Mouse (Mus musculus): ENCODE results near the gene Cables2. TPM values are rescaled to one million over a fixed set of nuclear protein-coding genes. Genes with fewer than 3 reads are reported as not detected.

Cables2 gene
- total RNA-seq, 2 experiments from 2014 or later: 30.4 to 34.6 TPM

DNA sequence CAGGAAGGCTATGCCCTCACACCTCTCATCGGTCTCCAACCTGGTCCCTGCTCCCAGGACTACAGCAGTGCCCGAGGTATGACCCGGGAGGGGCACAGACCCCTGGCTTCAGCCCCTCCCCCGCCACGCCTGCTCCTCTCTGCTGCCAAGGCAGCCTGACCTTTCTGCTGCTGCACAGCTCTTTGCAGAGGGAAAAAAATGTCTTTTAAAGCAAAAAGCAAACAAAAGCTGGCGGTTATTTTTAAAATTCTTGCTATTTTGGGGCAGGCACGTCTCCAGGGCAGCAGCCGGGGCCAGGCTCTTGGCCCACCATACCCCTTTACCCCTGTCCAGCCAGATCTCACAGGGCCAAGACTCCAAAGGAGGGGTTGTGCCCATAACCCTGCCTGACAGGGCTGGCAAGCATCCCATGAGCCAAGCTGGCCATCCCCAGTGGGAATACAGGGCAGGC, 58.3 kb downstream of the Cables2 start:
- intact Hi-C loops (cut with DNase I): no loop called here
- DNase-seq (ENCODE audit: low spot score in 2 of 2): no peak

DNA sequence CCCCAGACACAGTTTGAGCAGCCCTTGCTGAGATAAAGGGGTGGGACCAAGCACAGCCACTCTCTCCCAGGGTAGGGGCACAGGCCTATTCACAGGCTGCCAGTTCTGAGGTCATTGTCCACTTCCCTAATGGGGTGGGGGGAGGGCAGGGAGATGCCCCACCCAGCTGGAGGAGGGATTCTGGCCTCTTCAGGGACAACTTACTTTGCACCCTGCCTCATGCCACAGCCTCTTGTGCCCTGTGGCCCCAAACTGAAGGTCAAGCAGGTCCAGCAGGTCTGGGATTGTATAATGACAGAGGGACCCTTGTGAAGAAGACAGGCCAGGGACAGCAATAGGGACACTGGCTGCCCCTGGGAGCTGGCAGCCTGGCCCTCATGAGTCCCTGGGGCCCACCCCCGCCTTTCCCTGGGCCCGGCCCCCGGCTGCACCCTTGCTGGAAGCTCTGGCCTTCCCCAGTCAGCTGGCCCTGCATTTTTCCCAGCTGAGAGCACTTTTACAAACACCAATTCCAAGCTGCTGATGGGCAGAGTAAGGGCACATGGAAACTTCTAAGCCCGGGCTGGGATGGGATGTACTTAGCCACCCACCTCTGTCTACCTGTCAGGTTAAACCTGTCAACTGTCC, 58.8 kb downstream of the Cables2 start:
- no peak for DNase-seq (ENCODE audit: low spot score in 2 of 2)
- intact Hi-C loops (cut with DNase I): no loop called here

DNA sequence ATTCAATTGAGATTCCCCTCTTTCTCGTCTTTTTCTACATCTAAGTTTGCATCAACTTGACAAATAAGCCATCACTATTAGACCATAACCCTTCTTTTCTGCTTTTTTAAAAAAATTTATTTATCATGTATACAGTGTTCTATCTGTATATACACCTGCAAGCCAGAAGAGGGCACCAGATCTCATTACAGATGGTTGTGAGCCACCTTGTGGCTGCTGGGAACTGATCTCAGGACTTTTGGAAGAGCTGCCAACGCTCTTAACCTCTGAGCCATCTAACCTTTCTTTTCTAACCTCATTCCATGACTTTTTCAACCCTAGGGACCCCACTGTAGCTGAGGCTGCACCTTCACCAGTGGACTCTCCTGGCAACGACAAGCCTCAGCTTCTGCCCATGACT, 61.0 kb downstream of the Cables2 start:
- no peak for DNase-seq (ENCODE audit: low spot score in 2 of 2)
- intact Hi-C loops (cut with DNase I): no loop called here

DNA sequence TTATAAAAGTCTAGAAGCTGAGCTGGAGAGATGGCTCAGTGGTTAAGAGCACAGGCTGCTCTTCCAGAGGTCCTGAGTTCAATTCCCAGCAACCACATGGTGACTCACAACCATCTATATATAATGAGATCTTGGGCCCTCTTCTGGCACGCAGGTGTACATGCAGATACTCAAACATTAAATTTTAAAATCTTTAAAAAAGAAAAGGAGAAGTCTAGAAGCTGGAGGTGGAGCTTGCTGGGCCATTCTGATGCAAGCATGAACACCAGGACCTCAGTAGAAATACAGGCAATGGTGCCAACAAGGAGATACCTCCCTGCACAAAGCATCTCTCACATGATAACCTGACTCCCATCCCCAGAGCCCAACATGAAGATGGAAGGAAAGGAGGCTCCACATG, 64.3 kb downstream of the Cables2 start:
- intact Hi-C loops (cut with DNase I): loop anchor here (5.0 kb wide), 1 partner anchor 43 kb away; no protein-coding TSS in a partner anchor
- no peak for DNase-seq (ENCODE audit: low spot score in 2 of 2)

Small RNAs within 50 kb of the gene (microRNA-seq; reads per million reads assigned to microRNA genes)
- gene Mir3091: 0 to 0.53 reads per million in 2 experiments

Other genes with a start within 250 kb of the Cables2 start
- 100 to 1,000 TPM; 129 to 133 TPM for gene Lsm14b, start 248.5 kb downstream of the Cables2 start, total RNA-seq (2021)
- gene Psma7, start 231.1 kb downstream of the Cables2 start, total RNA-seq (2021): 100 to 1,000 TPM; 190 to 195 TPM
- gene Ss18l1, start 231.0 kb downstream of the Cables2 start, total RNA-seq (2021): 10 to 100 TPM; 33.8 to 35.0 TPM
- 10 to 100 TPM; 16.1 to 17.8 TPM for gene Mtg2, start 202.9 kb downstream of the Cables2 start, total RNA-seq (2021)
- gene Hrh3, start 169.0 kb downstream of the Cables2 start, total RNA-seq (2021): 10 to 100 TPM; 65.4 to 73.5 TPM
- gene Osbpl2, start 154.2 kb downstream of the Cables2 start, total RNA-seq (2021): 10 to 100 TPM; 51.4 to 52.8 TPM
- gene Adrm1, start 102.0 kb downstream of the Cables2 start, total RNA-seq (2021): 100 to 1,000 TPM; 104 to 109 TPM
- gene Lama5, start 47.6 kb downstream of the Cables2 start, total RNA-seq (2021): 1 to 10 TPM; 8.0 to 9.7 TPM
- gene Rps21, start 16.1 kb downstream of the Cables2 start, total RNA-seq (2021): 100 to 1,000 TPM; 565 to 568 TPM
- gene Rbbp8nl, start 16.4 kb upstream of the Cables2 start, total RNA-seq (2021): not detected
- gene Gata5, start 61.2 kb upstream of the Cables2 start, total RNA-seq (2021): not detected
- gene Slco4a1, start 182.7 kb upstream of the Cables2 start, total RNA-seq (2021): 1 to 10 TPM; 1.6 to 2.1 TPM
- gene Ntsr1, start 226.5 kb upstream of the Cables2 start, total RNA-seq (2021): 10 to 100 TPM; 11.4 to 14.1 TPM

All from left cerebral cortex, postnatal 14 days (tissue).